Mouse (Mus musculus) neural tube, embryonic 14.5 days (tissue): ENCODE measurements at regions not wholly inside any gene's neighbourhood (a gene's known extent, or its start where the extent isn't known, plus 50 kb on each side); places are given as distances from the start of the nearest gene placed in this dataset.

ENCODE experiments used
- ATAC-seq: fragments of 200-750 bp; cut with Nextera tagmentation; 2 replicates; pipeline ENCODE4 v1.8.0; 2017; ENCODE audit warnings: low read depth, mild to moderate bottlenecking, moderate TSS enrichment, moderate library complexity
- H3K27ac ChIP-seq: fragments of 300-500 bp; sonication (generic); 2 replicates; pipeline ENCODE4 v1.5.1; 2014; ENCODE audit warnings: low read depth, mild to moderate bottlenecking, control low read depth, low read length, moderate library complexity, mixed read lengths
- H3K27me3 ChIP-seq: fragments of 300-500 bp; sonication (generic); 2 replicates; pipeline ENCODE4 v1.6.1; 2014; ENCODE audit warnings: low read length; ENCODE audit not compliant: control insufficient read depth, insufficient read depth
- H3K36me3 ChIP-seq: fragments of 300-500 bp; sonication (generic); 2 replicates; pipeline ENCODE4 v1.6.1; 2014; ENCODE audit warnings: low read length, mixed read lengths; ENCODE audit not compliant: control insufficient read depth, insufficient read depth
- H3K4me1 ChIP-seq: fragments of 300-500 bp; sonication (generic); 2 replicates; pipeline ENCODE4 v1.6.1; 2014; ENCODE audit warnings: low read length; ENCODE audit not compliant: control insufficient read depth, insufficient read depth
- H3K4me2 ChIP-seq: fragments of 300-500 bp; sonication (generic); 2 replicates; pipeline ENCODE4 v1.6.1; 2014; ENCODE audit warnings: mild to moderate bottlenecking, low read depth, low read length, control low read depth
- H3K4me3 ChIP-seq: fragments of 300-500 bp; sonication (generic); 2 replicates; pipeline ENCODE4 v1.5.1; 2014; ENCODE audit warnings: low read depth, low read length, control low read depth, mixed read lengths
- H3K9ac ChIP-seq: fragments of 300-500 bp; sonication (generic); replicated peaks from 2 replicates; pipeline ENCODE4 v1.6.1; 2014; ENCODE audit warnings: low read depth, mild to moderate bottlenecking, control low read depth, low read length, mixed read lengths
- H3K9me3 ChIP-seq: fragments of 300-500 bp; sonication (generic); 2 replicates; pipeline ENCODE4 v1.6.1; 2016; ENCODE audit warnings: low read length; ENCODE audit not compliant: control insufficient read depth
- WGBS: fragments of 180-500 bp; shearing (Covaris S2); extraction: QIAGEN DNeasy Blood & Tissue Kit; methylation state at CpG from one replicate; pipeline ENCODE4 v1.1.7; 2014; 5-methylcytosine and 5-hydroxymethylcytosine counted together

DNA sequence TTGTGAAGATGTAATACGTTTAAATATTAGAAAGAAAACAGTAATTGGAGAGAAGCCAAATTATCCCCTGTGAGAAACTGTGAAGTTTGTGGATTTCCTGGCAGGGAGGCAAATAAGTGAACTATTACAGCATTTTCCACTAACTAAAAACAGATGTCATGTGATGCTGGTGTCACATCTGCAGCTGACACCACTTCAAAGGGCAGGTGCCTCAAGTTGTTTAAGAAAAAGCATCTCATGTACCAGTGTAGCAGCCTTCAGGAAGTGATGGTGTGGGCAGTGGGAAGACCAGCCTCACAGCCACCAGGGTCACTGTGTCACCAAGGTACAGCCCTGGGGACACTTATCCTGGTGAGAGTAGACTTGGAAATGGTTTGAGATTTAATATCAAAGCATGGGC, 60.6 kb upstream of the Hbs1l start:
- H3K36me3 ChIP-seq = no peaks in the 10 kb centered on the region
- no peaks in the 10 kb centered on the region for H3K27me3 ChIP-seq
- H3K4me2 ChIP-seq = no peak overlapping the region
- no peak overlapping the region for H3K9ac ChIP-seq
- WGBS = 72% methylated on average over 1 of the region's 1 CpGs
- no peaks in the 10 kb centered on the region for H3K9me3 ChIP-seq
- H3K27ac ChIP-seq = no peak overlapping the region
- no peaks in the 10 kb centered on the region for H3K4me1 ChIP-seq
- no peak for ATAC-seq
- no peak overlapping the region for H3K4me3 ChIP-seq

DNA sequence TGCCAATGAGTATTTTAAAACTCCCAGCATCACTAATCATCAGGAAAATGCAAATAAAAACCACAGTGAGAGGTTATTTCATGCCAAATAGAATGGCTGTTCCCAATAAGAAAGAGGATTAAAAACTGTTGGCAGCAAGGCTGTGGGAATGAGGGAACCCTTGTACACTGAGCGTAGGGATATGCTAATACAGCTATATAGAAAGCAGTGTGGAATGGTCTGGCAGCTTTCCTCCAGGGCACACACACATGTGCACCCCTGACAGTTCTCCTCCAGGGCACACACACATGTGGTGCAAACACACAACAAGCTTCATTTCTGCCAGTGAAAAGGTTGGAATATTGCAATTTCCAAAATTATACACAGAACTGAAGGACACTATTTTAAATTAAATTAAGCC, 58.8 kb upstream of the Hbs1l start:
- 0 out of 2 replicates have a peak, but pooled peaks have one; percentile 56 for ATAC-seq
- Histone ChIP-seq H3K9me3 (no peaks in the 10 kb centered on the region), H3K36me3 (no peaks in the 10 kb centered on the region), H3K27me3 (no peaks in the 10 kb centered on the region), H3K27ac (no peak overlapping the region), H3K4me2 (no peak overlapping the region), H3K9ac (no peak overlapping the region), H3K4me1 (no peaks in the 10 kb centered on the region), H3K4me3 (no peak overlapping the region)
- WGBS = 77% methylated on average over 1 of the region's 1 CpGs

DNA sequence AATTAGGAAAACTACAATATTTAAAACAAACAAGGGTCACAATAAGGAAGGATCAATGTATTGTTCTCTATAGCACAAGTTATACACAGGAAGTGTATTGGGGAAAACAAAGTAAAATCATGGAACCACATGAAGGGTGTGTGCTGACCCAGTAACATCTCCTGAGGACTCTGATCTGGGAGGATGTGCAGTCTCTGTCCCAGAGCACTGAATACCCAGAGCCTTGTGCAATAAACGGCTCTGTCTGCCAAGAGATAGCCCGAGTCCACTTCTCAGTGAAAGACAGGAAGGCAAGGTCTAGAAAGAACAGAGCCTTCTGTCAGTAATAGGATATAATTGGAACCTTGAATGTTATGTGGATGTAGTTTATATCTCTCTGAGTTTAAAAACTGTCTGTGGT, 56.3 kb upstream of the Hbs1l start:
- Histone ChIP-seq H3K27ac (no peak overlapping the region), H3K4me1 (no peaks in the 10 kb centered on the region), H3K4me3 (no peak overlapping the region), H3K36me3 (no peaks in the 10 kb centered on the region), H3K9me3 (no peaks in the 10 kb centered on the region), H3K9ac (no peak overlapping the region), H3K4me2 (no peak overlapping the region), H3K27me3 (no peaks in the 10 kb centered on the region)
- no peak for ATAC-seq
- WGBS = 73% methylated on average over 2 of the region's 2 CpGs

DNA sequence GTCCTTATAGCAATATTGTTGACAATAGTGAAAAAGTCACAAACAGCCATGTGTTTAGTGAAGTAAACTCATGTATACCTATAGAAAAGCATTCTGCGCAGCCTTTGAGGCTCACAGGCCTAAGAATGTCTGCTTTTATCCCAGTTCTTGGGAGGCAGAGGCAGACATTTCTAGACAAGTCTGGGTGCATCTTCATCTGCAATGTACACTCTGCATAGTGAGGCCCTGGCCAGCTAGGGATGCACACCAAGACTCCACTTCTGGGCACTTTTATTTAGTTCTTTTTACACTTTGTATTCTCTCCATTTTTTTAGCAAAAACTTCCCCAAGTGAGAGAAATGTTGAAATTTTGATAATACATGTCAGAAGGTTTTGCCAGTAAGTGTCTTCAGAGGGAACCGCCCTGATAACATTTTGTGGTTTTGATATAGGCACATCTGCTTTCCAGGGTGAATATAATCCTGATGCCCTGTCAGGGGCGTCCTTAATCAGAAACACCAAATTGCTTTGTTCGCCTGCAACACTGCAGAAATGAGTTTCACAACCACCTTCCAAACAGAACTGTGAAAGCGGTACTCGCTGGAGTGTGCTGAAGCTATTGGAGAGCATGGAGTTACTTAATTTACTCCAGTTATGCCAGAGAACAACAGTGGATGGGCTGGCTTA, 54.1 kb upstream of the Hbs1l start:
- H3K27me3 ChIP-seq = no peaks in the 10 kb centered on the region
- no peak overlapping the region for H3K27ac ChIP-seq
- H3K36me3 ChIP-seq = no peaks in the 10 kb centered on the region
- no peak overlapping the region for H3K4me3 ChIP-seq
- H3K4me2 ChIP-seq = no peak overlapping the region
- no peaks in the 10 kb centered on the region for H3K4me1 ChIP-seq
- ATAC-seq = no peak
- WGBS = 93% methylated on average over 6 of the region's 6 CpGs
- H3K9me3 ChIP-seq = no peaks in the 10 kb centered on the region
- H3K9ac ChIP-seq = no peak overlapping the region

DNA sequence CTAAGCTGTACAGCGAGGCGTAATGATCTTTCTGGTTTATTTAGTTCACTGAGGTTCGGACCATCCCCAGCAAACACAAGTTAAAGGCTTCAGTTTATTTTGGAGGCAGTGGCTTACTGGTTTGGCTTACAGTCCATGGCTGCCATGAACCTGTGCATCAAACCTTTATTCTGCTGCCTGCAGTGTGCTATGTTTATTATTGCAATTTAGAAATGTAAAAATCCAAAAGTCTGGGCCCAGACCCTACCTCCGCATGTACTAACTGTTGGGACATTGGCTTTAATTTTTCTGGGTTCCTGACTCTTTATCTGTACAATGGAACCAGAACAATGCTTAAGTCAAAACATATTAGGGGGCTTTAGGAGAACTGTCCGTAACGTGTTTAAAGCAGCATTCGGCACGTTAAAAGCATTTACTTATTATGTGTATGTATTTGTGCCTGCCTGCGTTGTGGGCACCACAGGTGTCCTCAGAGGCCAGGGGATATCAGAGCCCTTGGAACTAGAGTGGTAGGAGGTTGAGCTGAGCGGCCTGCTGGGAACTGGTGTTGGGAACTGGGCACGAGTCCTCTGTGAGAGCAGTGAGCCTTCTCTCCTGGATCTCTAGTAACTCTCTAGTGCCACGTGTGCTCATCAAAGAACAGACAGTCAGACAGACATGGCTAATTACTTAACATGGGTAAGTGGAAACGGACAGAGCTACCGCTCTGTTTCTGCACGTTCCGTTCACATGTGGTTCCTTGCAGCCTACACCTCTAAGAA, 53.1 kb upstream of the Hbs1l start:
- Histone ChIP-seq H3K36me3 (no peaks in the 10 kb centered on the region), H3K27me3 (no peaks in the 10 kb centered on the region), H3K4me2 (no peak overlapping the region), H3K4me1 (no peaks in the 10 kb centered on the region), H3K4me3 (no peak overlapping the region), H3K27ac (no peak overlapping the region), H3K9me3 (no peaks in the 10 kb centered on the region), H3K9ac (no peak overlapping the region)
- ATAC-seq = no peak
- 83% methylated on average over 16 of the region's 16 CpGs for WGBS

DNA sequence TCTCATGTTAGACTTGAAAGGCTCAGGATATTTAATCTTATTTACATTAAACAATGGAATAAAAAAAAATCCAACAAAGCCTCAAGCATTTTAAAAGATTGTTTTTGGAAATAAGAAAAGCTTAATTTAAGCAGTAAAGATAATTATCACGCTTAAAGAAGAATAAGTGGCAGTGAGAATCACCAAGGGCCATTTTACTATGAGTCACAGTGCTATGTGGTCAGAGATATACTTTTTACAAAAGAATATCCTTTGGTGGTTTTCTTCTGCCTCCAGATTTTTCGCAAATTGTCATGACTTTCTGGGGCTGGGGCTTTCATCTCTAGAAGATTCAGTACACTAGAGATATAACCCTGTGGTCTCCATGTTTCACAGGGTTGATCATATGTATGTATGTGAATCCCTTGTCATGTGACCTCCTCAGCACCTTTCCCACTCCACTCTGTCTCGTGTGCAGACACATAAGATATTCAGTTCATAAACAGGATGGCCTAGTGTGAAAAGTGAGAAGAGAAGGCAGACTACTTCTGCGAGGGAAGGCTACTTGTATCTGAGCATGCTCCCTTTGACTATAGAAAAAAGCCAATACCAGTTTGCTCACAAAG, 50.8 kb upstream of the Hbs1l start:
- H3K9me3 ChIP-seq = no peaks in the 10 kb centered on the region
- no peak overlapping the region for H3K9ac ChIP-seq
- no peaks in the 10 kb centered on the region for H3K36me3 ChIP-seq
- no peak for ATAC-seq
- H3K27me3 ChIP-seq = no peaks in the 10 kb centered on the region
- H3K4me3 ChIP-seq = no peak overlapping the region
- no peak overlapping the region for H3K27ac ChIP-seq
- no peak overlapping the region for H3K4me2 ChIP-seq
- 88% methylated on average over 4 of the region's 4 CpGs for WGBS
- no peaks in the 10 kb centered on the region for H3K4me1 ChIP-seq

DNA sequence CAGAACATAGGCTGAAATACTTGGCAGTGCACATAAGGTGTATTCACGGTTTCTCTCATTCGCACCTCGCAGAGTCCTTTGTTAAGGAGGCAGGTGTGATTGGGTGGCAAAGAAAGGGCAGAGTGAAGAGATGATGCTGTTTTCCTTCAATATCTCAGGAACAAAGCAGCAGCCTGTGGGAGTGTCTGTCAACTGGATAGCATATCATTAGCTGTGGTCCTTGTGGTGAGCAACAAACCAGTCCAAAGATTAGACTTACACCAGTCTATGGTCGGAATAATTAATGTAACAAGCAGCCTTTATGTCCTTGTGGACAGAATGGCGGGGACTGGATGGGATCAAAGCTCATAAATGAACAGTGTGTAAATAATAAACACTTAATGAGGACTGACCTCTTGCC, 50.2 kb upstream of the Hbs1l start:
- ATAC-seq = no peak
- WGBS = 92% methylated on average over 5 of the region's 5 CpGs
- H3K27ac ChIP-seq = no peak overlapping the region
- no peak overlapping the region for H3K9ac ChIP-seq
- H3K4me3 ChIP-seq = no peak overlapping the region
- no peaks in the 10 kb centered on the region for H3K4me1 ChIP-seq
- H3K27me3 ChIP-seq = no peaks in the 10 kb centered on the region
- no peaks in the 10 kb centered on the region for H3K36me3 ChIP-seq
- no peak overlapping the region for H3K4me2 ChIP-seq
- no peaks in the 10 kb centered on the region for H3K9me3 ChIP-seq
